Mouse (Mus musculus) inflammation-experienced regulatory T-cells, adult 6 months (primary cell): ENCODE data around the gene Acsm1. TPM values are rescaled to one million over a fixed set of nuclear protein-coding genes. Genes with fewer than 3 reads are reported as not detected.

Experiments used
- ATAC-seq: one replicate; pipeline ENCODE4 v1.8.0; 2017
- polyA plus RNA-seq, 3 experiments: library from polyadenylated mRNA; unstranded; fragments of 100-300 nt; shearing (Covaris generic); gene quantifications; one replicate each; pipeline ENCODE4 v1.2.1; 2017

The Acsm1 gene
- polyA plus RNA-seq, 3 experiments from 2014 or later = not detected

- no peak for ATAC-seq
Measured at GRCm38 (mm10) chr7:119673465-119673864, 66.6 kb downstream of the Acsm1 start.

DNA sequence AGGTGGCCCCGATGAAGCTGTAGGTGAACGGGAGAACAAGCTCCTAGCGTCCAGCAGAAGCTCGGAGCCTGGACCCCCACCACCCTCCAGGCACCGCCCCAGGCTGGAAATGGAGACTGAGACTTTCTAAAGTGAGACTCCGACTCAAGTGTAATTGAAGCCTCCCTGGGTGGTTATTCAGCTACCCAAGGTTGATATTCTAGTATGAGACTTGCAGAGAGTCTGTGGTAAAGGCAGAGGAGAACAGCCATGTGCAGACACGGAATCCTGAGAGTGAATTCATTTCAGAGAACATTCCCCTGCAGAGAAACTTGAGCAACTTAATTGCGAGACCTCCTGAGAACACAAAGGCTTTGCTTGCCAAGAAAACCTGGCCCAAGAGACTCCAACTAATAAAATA, 73.3 kb downstream of the Acsm1 start:
- ATAC-seq = no peak

DNA sequence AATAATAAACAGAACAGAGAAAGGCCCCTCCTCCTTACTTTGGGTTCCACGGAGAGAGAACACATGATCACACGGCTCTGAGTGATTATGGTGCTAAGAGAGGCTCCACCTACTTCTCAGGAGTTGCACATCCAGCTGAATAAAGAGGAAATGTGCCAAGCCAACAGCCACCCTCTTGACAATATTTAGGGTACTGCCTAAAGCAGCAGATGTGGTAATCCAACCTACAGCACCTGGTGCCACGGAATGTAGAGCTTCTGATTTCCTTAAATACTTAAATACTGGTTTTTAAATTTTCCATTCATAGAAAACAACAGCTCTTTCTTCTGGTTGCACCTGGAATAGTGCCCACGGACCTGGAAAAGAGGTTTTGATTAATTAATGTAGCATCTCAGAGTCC, 75.9 kb downstream of the Acsm1 start:
- no peak for ATAC-seq

GRCm38 (mm10) chr7:119689726-119690125, 82.9 kb downstream of the Acsm1 start, which contains the start of gene Acsm4:
Acsm4 (plus strand) TSS chr7:119690026.
- ATAC-seq = no peak

DNA sequence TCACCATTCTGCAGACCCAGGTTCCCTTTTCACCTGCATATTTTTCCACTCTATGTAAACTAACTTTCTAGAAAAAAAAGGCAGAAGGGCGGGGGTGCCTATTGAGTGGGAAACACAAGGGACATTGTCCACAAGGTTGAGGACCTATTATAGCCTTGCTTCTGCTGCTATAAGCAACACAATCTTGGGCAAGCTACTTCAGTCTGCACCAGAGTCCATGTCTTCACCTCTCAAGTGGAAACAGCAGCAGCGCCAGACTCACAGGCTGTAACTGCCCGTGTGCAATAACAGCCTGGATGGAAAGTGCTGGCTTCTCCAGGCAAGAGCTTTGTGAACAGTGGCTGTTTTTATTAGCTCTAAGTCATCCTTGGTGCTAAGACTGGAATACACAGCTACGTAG, 85.5 kb downstream of the Acsm1 start:
- ATAC-seq = no peak

DNA sequence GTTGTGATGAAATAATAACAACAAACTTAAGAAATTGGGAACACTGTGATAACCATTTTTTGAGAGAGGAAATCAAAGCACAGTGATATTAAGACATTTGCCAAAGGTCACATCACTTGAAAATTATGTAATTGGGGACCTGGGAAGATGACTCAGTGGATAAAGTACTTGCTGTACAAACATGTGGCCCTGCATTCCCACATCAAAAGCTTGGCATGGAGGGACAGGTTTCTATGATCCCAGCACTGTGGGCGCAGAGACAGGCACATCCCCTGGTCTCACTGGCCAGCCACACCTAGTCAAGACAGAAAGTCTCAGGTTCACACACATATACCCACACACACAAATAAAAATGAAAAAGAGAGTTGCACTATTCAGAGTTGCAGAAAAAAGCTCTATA, 88.1 kb downstream of the Acsm1 start:
- ATAC-seq = no peak

Other genes starting within 250 kb of the Acsm1 start
- under 1 TPM in 1 of 3 experiments, not detected in 2; 0.25 TPM for gene Gp2, start 147.7 kb upstream of the Acsm1 start, polyA plus RNA-seq
- gene Umod, start 127.7 kb upstream of the Acsm1 start, polyA plus RNA-seq = not detected
- gene Acsm5, start 87.6 kb upstream of the Acsm1 start, polyA plus RNA-seq = not detected
- not detected for gene Pdilt, start 83.5 kb upstream of the Acsm1 start, polyA plus RNA-seq
- not detected for gene Acsm2, start 52.7 kb upstream of the Acsm1 start, polyA plus RNA-seq
- not detected for gene Acsm4, start 83.0 kb downstream of the Acsm1 start, polyA plus RNA-seq
- 10 to 100 TPM; 38.8 to 56.0 (median 54.1) TPM for gene Thumpd1, start 113.8 kb downstream of the Acsm1 start, polyA plus RNA-seq
- not detected for gene Acsm3, start 153.9 kb downstream of the Acsm1 start, polyA plus RNA-seq
- gene Rexo5, start 187.0 kb downstream of the Acsm1 start, polyA plus RNA-seq = 10 to 100 TPM; 32.0 to 39.9 (median 33.8) TPM
- 10 to 100 TPM in 1 of 3 experiments, 1 to 10 TPM in 2; 7.2 to 14.3 (median 8.1) TPM for gene Eri2, start 187.0 kb downstream of the Acsm1 start, polyA plus RNA-seq